Mouse (Mus musculus) activated CD4-positive, CD25-positive, alpha-beta regulatory T cell, adult 4 months (primary cell): ENCODE measurements around the gene Pard3. TPM values are rescaled to one million over a fixed set of nuclear protein-coding genes. Genes with fewer than 3 reads are reported as not detected.

Experiments used
- ATAC-seq: one replicate; pipeline ENCODE4 v1.8.0; 2017
- polyA plus RNA-seq, 2 experiments: library from polyadenylated mRNA; unstranded; fragments of 100-300 nt; shearing (Covaris generic); gene quantifications; one replicate each; pipeline ENCODE4 v1.2.1; 2017

The Pard3 gene
- polyA plus RNA-seq, 2 experiments from 2014 or later: 0.13 to 0.61 TPM

DNA sequence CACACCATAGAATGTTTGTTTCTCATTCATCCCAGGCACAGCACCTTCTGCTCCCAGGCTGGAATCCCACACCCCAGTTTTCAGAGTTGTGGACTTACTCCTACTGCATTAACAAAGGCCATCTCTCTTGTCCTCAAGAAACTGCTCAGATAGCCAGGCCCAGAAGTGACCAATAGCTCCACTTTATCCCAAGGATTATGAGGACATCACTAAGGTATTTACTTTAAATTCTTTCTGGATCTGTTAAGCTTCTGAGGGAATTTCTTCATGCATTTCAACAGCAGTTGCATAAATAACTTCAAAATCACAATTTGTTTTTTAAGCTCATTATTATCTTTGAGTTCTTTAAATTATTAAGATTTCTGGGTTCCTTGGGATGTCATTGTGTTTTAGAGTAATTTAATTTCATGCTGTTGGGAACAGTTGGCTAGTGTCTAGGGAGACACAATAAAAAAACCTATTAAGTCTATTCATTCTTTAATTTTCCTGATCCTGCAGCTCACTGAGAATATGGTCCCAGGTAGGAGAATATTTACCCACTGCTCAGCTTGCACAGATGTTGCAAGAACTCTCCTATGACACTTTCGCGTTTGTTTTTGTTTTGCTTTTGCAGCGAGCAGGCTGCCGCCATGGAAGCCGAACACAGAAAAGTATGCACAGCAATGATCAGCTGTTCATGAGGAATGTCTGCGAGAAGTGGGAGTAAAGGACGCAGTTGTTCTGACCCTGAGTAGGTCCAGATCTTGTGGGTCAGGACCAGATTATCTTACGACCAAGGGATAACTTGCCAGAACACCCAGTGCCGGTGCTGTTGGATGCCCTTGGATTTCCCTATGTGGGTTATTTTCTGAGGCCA is 574.8 kb downstream of the Pard3 start:
- ATAC-seq: no peak

DNA sequence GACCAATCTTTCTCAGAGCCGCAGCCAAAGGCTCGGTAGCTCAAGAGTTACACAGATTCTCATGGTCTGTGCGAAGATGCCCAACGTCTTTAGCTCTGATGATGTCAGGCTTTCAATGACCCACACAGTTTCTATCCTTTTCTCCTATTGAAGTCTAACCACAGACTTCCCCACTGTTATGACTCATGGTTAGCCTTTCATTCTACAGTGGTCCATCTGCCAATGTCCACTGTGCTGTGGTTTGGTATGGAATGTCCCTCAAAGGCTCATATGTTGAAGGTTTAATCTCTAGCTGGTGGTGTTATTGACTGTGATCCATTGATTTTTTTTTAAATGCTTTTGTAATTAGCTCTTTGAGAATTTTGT is 575.4 kb downstream of the Pard3 start:
- ATAC-seq: no peak

DNA sequence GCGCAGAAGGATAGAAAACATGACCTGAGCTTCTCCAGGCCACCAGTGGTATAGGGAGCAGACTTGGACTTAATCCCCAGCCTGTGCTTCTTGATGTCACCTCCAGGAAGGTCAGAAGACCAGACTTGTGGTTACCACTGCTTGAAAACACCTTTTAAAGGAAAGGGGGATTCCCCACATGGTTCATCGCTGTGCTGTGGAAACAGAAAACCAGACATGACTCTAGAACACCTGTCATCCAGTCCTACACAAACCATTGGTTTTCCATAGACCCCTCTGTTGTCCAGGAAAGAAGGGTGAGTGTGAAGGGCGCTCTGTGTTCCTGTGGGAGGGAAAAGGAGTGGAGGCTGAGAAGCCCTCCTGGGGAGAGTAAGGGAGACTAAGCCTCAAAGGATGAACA is 591.9 kb downstream of the Pard3 start:
- peak; percentile 83 for ATAC-seq

Other genes starting within 250 kb of the Pard3 start
- 100 to 1,000 TPM in 1 of 2 experiments, 10 to 100 TPM in 1; 59.0 to 102 TPM for gene Tomm20, start 118.0 kb upstream of the Pard3 start, polyA plus RNA-seq
- 10 to 100 TPM; 16.6 to 19.5 TPM for gene Rbm34, start 92.8 kb upstream of the Pard3 start, polyA plus RNA-seq